Mouse (Mus musculus): ENCODE data around the gene Nhs. TPM values are rescaled to one million over a fixed set of nuclear protein-coding genes. Genes with fewer than 3 reads are reported as not detected.

Gene Nhs
- polyA plus RNA-seq, 1 experiment from 2014 or later: 0.47 TPM

- no peak for ATAC-seq (replicated peaks; ENCODE audit: extremely low read depth, insufficient read depth, low FRiP score)
- no peaks in the 10 kb centered on the region for H3K36me3 ChIP-seq (ENCODE audit: control insufficient read depth, insufficient read depth)
- H3K4me1 ChIP-seq (ENCODE audit: control insufficient read depth, insufficient read depth, low read length): no peaks in the 10 kb centered on the region
- H3K27me3 ChIP-seq (ENCODE audit: control insufficient read depth, insufficient read depth, low read length): 0 out of 2 replicates have a peak, but pooled peaks cover 2% of the 10 kb centered on the region
- no peak overlapping the region for H3K4me3 ChIP-seq (ENCODE audit: low read length)
- no peak overlapping the region for H3K4me2 ChIP-seq (ENCODE audit: low read depth, low read length)
- no peak overlapping the region for H3K9ac ChIP-seq (ENCODE audit: low read length)
- H3K27ac ChIP-seq (ENCODE audit: low read length): no peak overlapping the region
- no peaks in the 10 kb centered on the region for H3K9me3 ChIP-seq (replicated peaks; ENCODE audit: control insufficient read depth, low read length)
- WGBS: 53% methylated on average over 2 of the region's 2 CpGs
Measured at GRCm38 (mm10) chrX:161940696-161941095, 218.8 kb downstream of the Nhs start.

GRCm38 (mm10) chrX:161926683-161927053 lies 232.9 kb downstream of the Nhs start:
- H3K9ac ChIP-seq (ENCODE audit: low read length): no peak overlapping the region
- ATAC-seq (replicated peaks; ENCODE audit: extremely low read depth, insufficient read depth, low FRiP score): no peak
- no peaks in the 10 kb centered on the region for H3K4me1 ChIP-seq (ENCODE audit: control insufficient read depth, insufficient read depth, low read length)
- H3K4me3 ChIP-seq (ENCODE audit: low read length): no peak overlapping the region
- no peak overlapping the region for H3K4me2 ChIP-seq (ENCODE audit: low read depth, low read length)
- peak overlapping the region; percentile 48 for H3K27ac ChIP-seq (ENCODE audit: low read length)
- H3K36me3 ChIP-seq (ENCODE audit: control insufficient read depth, insufficient read depth): no peaks in the 10 kb centered on the region
- no peaks in the 10 kb centered on the region for H3K9me3 ChIP-seq (replicated peaks; ENCODE audit: control insufficient read depth, low read length)
- peaks cover 6% of the 10 kb centered on the region; the same call in 1 of the 2 replicates for H3K27me3 ChIP-seq (ENCODE audit: control insufficient read depth, insufficient read depth, low read length)

GRCm38 (mm10) chrX:161925973-161926682 lies 233.4 kb downstream of the Nhs start:
- H3K27me3 ChIP-seq (ENCODE audit: control insufficient read depth, insufficient read depth, low read length): peaks cover 6% of the 10 kb centered on the region; the same call in 1 of the 2 replicates
- no peaks in the 10 kb centered on the region for H3K36me3 ChIP-seq (ENCODE audit: control insufficient read depth, insufficient read depth)
- WGBS: 35% methylated on average over 6 of the region's 6 CpGs
- no peaks in the 10 kb centered on the region for H3K9me3 ChIP-seq (replicated peaks; ENCODE audit: control insufficient read depth, low read length)
- no peaks in the 10 kb centered on the region for H3K4me1 ChIP-seq (ENCODE audit: control insufficient read depth, insufficient read depth, low read length)
- no peak overlapping the region for H3K4me2 ChIP-seq (ENCODE audit: low read depth, low read length)
- peak overlapping the region; percentile 48 for H3K27ac ChIP-seq (ENCODE audit: low read length)
- no peak overlapping the region for H3K9ac ChIP-seq (ENCODE audit: low read length)
- H3K4me3 ChIP-seq (ENCODE audit: low read length): no peak overlapping the region
- ATAC-seq (replicated peaks; ENCODE audit: extremely low read depth, insufficient read depth, low FRiP score): peak; percentile 32; the same call in 1 of the 2 replicates

GRCm38 (mm10) chrX:161922655-161923054 lies 236.9 kb downstream of the Nhs start:
- Histone ChIP-seq H3K4me3 (ENCODE audit: low read length) (no peak overlapping the region), H3K36me3 (ENCODE audit: control insufficient read depth, insufficient read depth) (no peaks in the 10 kb centered on the region), H3K27ac (ENCODE audit: low read length) (no peak overlapping the region), H3K4me1 (ENCODE audit: control insufficient read depth, insufficient read depth, low read length) (no peaks in the 10 kb centered on the region), H3K9ac (ENCODE audit: low read length) (no peak overlapping the region), H3K27me3 (ENCODE audit: control insufficient read depth, insufficient read depth, low read length) (0 out of 2 replicates have a peak, but pooled peaks cover 6% of the 10 kb centered on the region), H3K4me2 (ENCODE audit: low read depth, low read length) (no peak overlapping the region), H3K9me3 (replicated peaks; ENCODE audit: control insufficient read depth, low read length) (no peaks in the 10 kb centered on the region)
- no peak for ATAC-seq (replicated peaks; ENCODE audit: extremely low read depth, insufficient read depth, low FRiP score)
- 78% methylated on average over 2 of the region's 2 CpGs for whole genome bisulfite sequencing

- H3K36me3 ChIP-seq (ENCODE audit: control insufficient read depth, insufficient read depth): no peaks in the 10 kb centered on the region
- no peaks in the 10 kb centered on the region for H3K9me3 ChIP-seq (replicated peaks; ENCODE audit: control insufficient read depth, low read length)
- H3K4me2 ChIP-seq (ENCODE audit: low read depth, low read length): no peak overlapping the region
- H3K4me1 ChIP-seq (ENCODE audit: control insufficient read depth, insufficient read depth, low read length): no peaks in the 10 kb centered on the region
- 0 out of 2 replicates have a peak, but pooled peaks cover 6% of the 10 kb centered on the region for H3K27me3 ChIP-seq (ENCODE audit: control insufficient read depth, insufficient read depth, low read length)
- H3K27ac ChIP-seq (ENCODE audit: low read length): no peak overlapping the region
- 60% methylated on average over 1 of the region's 1 CpGs for WGBS
- no peak for ATAC-seq (replicated peaks; ENCODE audit: extremely low read depth, insufficient read depth, low FRiP score)
- H3K9ac ChIP-seq (ENCODE audit: low read length): no peak overlapping the region
- H3K4me3 ChIP-seq (ENCODE audit: low read length): no peak overlapping the region
Measured at GRCm38 (mm10) chrX:161921581-161921980, 237.9 kb downstream of the Nhs start.

- WGBS: 66% methylated on average over 4 of the region's 4 CpGs
- Histone ChIP-seq H3K27me3 (ENCODE audit: control insufficient read depth, insufficient read depth, low read length) (peaks cover 14% of the 10 kb centered on the region), H3K9ac (ENCODE audit: low read length) (no peak overlapping the region), H3K36me3 (ENCODE audit: control insufficient read depth, insufficient read depth) (no peaks in the 10 kb centered on the region), H3K4me1 (ENCODE audit: control insufficient read depth, insufficient read depth, low read length) (peaks cover 5% of the 10 kb centered on the region), H3K4me3 (ENCODE audit: low read length) (no peak overlapping the region), H3K9me3 (replicated peaks; ENCODE audit: control insufficient read depth, low read length) (no peaks in the 10 kb centered on the region), H3K27ac (ENCODE audit: low read length) (no peak overlapping the region), H3K4me2 (ENCODE audit: low read depth, low read length) (no peak overlapping the region)
- ATAC-seq (replicated peaks; ENCODE audit: extremely low read depth, insufficient read depth, low FRiP score): no peak
Measured at GRCm38 (mm10) chrX:161909963-161910362, 249.6 kb downstream of the Nhs start.

- H3K4me3 ChIP-seq (ENCODE audit: low read length): peak overlapping the region; percentile 48
- H3K4me1 ChIP-seq (ENCODE audit: control insufficient read depth, insufficient read depth, low read length): peaks cover 5% of the 10 kb centered on the region
- no peaks in the 10 kb centered on the region for H3K36me3 ChIP-seq (ENCODE audit: control insufficient read depth, insufficient read depth)
- 17% methylated on average over 48 of the region's 48 CpGs for WGBS
- peak overlapping the region; percentile 71 for H3K4me2 ChIP-seq (ENCODE audit: low read depth, low read length)
- no peaks in the 10 kb centered on the region for H3K9me3 ChIP-seq (replicated peaks; ENCODE audit: control insufficient read depth, low read length)
- no peak overlapping the region for H3K9ac ChIP-seq (ENCODE audit: low read length)
- no peak overlapping the region for H3K27ac ChIP-seq (ENCODE audit: low read length)
- peak; percentile 32; the same call in 1 of the 2 replicates for ATAC-seq (replicated peaks; ENCODE audit: extremely low read depth, insufficient read depth, low FRiP score)
- H3K27me3 ChIP-seq (ENCODE audit: control insufficient read depth, insufficient read depth, low read length): peaks cover 13% of the 10 kb centered on the region
Measured at GRCm38 (mm10) chrX:161908652-161909403, 250.7 kb downstream of the Nhs start.

GRCm38 (mm10) chrX:161907595-161908592 lies 251.6 kb downstream of the Nhs start:
- no peak overlapping the region; the same call in 1 of the 2 replicates for H3K9ac ChIP-seq (ENCODE audit: low read length)

More at GRCm38 (mm10) chrX:161907595-161908592, 251.6 kb downstream of the Nhs start:
- peaks cover 5% of the 10 kb centered on the region for H3K4me1 ChIP-seq (ENCODE audit: control insufficient read depth, insufficient read depth, low read length)
- peak overlapping the region; percentile 71 for H3K4me2 ChIP-seq (ENCODE audit: low read depth, low read length)
- H3K36me3 ChIP-seq (ENCODE audit: control insufficient read depth, insufficient read depth): no peaks in the 10 kb centered on the region
- H3K27me3 ChIP-seq (ENCODE audit: control insufficient read depth, insufficient read depth, low read length): peaks cover 13% of the 10 kb centered on the region
- 0 out of 2 replicates have a peak, but pooled peaks have one; percentile 10 for ATAC-seq (replicated peaks; ENCODE audit: extremely low read depth, insufficient read depth, low FRiP score)
- 25% methylated on average over 50 of the region's 53 CpGs for WGBS
- H3K4me3 ChIP-seq (ENCODE audit: low read length): peak overlapping the region; percentile 48
- no peaks in the 10 kb centered on the region for H3K9me3 ChIP-seq (replicated peaks; ENCODE audit: control insufficient read depth, low read length)
- H3K27ac ChIP-seq (ENCODE audit: low read length): no peak overlapping the region

Measured in heart, embryonic 16.5 days (tissue).